Mouse (Mus musculus): Measurements from ENCODE around the gene Olfr1163. TPM values are rescaled to one million over a fixed set of nuclear protein-coding genes. Genes with fewer than 3 reads are reported as not detected.
"Not testable (repeated sequence)": the region's sequence is repeated elsewhere in the genome, so short reads cannot be mapped to it uniquely, and the experiment has no call there.

The Olfr1163 gene
- not detected in 2 replicates for total RNA-seq (2017)

- no peak for ATAC-seq (ENCODE audit: extremely low read depth, insufficient number of reproducible peaks, low FRiP score, poor library complexity, severe bottlenecking)
Observed at GRCm38 (mm10) chr2:88071730-88072129, at the start of gene Olfr1163. Gene Olfr1163 (minus strand): TSS chr2:88071830.

- no peak for ATAC-seq (ENCODE audit: extremely low read depth, insufficient number of reproducible peaks, low FRiP score, poor library complexity, severe bottlenecking)
Observed at GRCm38 (mm10) chr2:88093866-88094265, 22.2 kb upstream of the Olfr1163 start, which contains the start of gene Olfr1164. Gene Olfr1164 (minus strand): TSS chr2:88093966.

- no peak for ATAC-seq (ENCODE audit: extremely low read depth, insufficient number of reproducible peaks, low FRiP score, poor library complexity, severe bottlenecking)
Observed at GRCm38 (mm10) chr2:88063587-88063986, 8.0 kb downstream of the Olfr1163 start.

- ATAC-seq (ENCODE audit: extremely low read depth, insufficient number of reproducible peaks, low FRiP score, poor library complexity, severe bottlenecking) = no peak
Observed at GRCm38 (mm10) chr2:88051029-88051428, 20.6 kb downstream of the Olfr1163 start, which contains the start of gene Olfr1162. Gene Olfr1162 (minus strand): TSS chr2:88051129.

GRCm38 (mm10) chr2:88037599-88037998 is 34.0 kb downstream of the Olfr1163 start, which contains the start of gene Olfr73:
Gene Olfr73 (minus strand): TSS chr2:88037699.
- ATAC-seq (ENCODE audit: extremely low read depth, insufficient number of reproducible peaks, low FRiP score, poor library complexity, severe bottlenecking) = no peak

GRCm38 (mm10) chr2:88022474-88022873 is 49.2 kb downstream of the Olfr1163 start, which contains the start of gene Olfr1161:
Gene Olfr1161 (plus strand): TSS chr2:88022774.
- ATAC-seq (ENCODE audit: extremely low read depth, insufficient number of reproducible peaks, low FRiP score, poor library complexity, severe bottlenecking) = not testable (repeated sequence)

Other genes starting within 250 kb of the Olfr1163 start
- gene Olfr1148, start 241.3 kb downstream of the Olfr1163 start, total RNA-seq (2017) = not detected in 2 replicates
- not detected in 2 replicates for gene Olfr1150-ps1, start 227.8 kb downstream of the Olfr1163 start, total RNA-seq (2017)
- not detected in 2 replicates for gene Olfr1151, start 216.0 kb downstream of the Olfr1163 start, total RNA-seq (2017)
- gene Olfr1152, start 205.3 kb downstream of the Olfr1163 start, total RNA-seq (2017) = not detected in 2 replicates
- not detected in 2 replicates for gene Olfr1153, start 176.9 kb downstream of the Olfr1163 start, total RNA-seq (2017)
- not detected in 2 replicates for gene Olfr1154, start 166.7 kb downstream of the Olfr1163 start, total RNA-seq (2017)
- gene Olfr1155, start 126.7 kb downstream of the Olfr1163 start, total RNA-seq (2017) = not detected in 2 replicates
- 0.12 TPM in 1 of 2 replicates, not detected in the other for gene Olfr1156, start 118.7 kb downstream of the Olfr1163 start, total RNA-seq (2017)
- not detected in 2 replicates for gene Olfr1157, start 103.5 kb downstream of the Olfr1163 start, total RNA-seq (2017)
- not detected in 2 replicates for gene Olfr74, start 97.2 kb downstream of the Olfr1163 start, total RNA-seq (2017)
- not detected in 2 replicates for gene Olfr1158, start 81.7 kb downstream of the Olfr1163 start, total RNA-seq (2017)
- gene Olfr1160, start 63.6 kb downstream of the Olfr1163 start, total RNA-seq (2017) = not detected in 2 replicates
- gene Olfr1161, start 49.1 kb downstream of the Olfr1163 start, total RNA-seq (2017) = not detected in 2 replicates
- gene Olfr73, start 34.1 kb downstream of the Olfr1163 start, total RNA-seq (2017) = not detected in 2 replicates
- not detected in 2 replicates for gene Olfr1162, start 20.7 kb downstream of the Olfr1163 start, total RNA-seq (2017)
- not detected in 2 replicates for gene Olfr1164, start 22.1 kb upstream of the Olfr1163 start, total RNA-seq (2017)
- not detected in 2 replicates for gene Olfr1166, start 56.4 kb upstream of the Olfr1163 start, total RNA-seq (2017)
- not detected in 2 replicates for gene Olfr1167, start 83.4 kb upstream of the Olfr1163 start, total RNA-seq (2017)
- gene Olfr1168, start 110.0 kb upstream of the Olfr1163 start, total RNA-seq (2017) = not detected in 2 replicates
- not detected in 2 replicates for gene Olfr1170, start 156.5 kb upstream of the Olfr1163 start, total RNA-seq (2017)
- gene Olfr1173, start 208.0 kb upstream of the Olfr1163 start, total RNA-seq (2017) = 0.35 TPM in 1 of 2 replicates, not detected in the other
- not detected in 2 replicates for gene Olfr1174-ps, start 243.3 kb upstream of the Olfr1163 start, total RNA-seq (2017)

Measured in neutrophil, adult 5-6 weeks (primary cell).